Mouse (Mus musculus): Measurements from ENCODE around the gene Il12a.
"Not testable (repeated sequence)": the region's sequence is repeated elsewhere in the genome, so short reads cannot be mapped to it uniquely, and the experiment has no call there.

Il12a gene

GRCm38 (mm10) chr3:68743472-68743732, 53.0 kb downstream of the Il12a start:
- DNase-seq, result no peak

DNA sequence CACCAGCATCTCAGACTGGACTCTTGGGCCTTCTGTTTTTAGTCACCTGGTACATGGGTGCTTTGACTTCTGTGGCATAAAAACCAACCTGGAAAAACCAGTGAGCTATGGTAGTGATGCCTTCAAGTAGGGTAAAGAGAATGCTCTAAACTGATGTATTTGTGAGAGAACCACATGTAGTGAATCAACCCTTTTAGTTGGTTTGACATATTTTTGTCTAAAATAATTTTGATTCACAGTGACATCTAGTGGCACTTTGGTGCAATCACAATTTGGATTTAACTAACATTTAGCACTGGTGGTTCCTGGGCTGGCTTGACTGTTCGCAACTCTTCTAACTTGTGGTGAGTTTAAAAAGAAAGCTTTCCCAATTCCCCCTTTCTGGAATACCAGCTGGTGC, 53.7 kb downstream of the Il12a start:
- DNase-seq, result no peak

GRCm38 (mm10) chr3:68745033-68745432, 54.6 kb downstream of the Il12a start:
- no peak for DNase-seq

DNA sequence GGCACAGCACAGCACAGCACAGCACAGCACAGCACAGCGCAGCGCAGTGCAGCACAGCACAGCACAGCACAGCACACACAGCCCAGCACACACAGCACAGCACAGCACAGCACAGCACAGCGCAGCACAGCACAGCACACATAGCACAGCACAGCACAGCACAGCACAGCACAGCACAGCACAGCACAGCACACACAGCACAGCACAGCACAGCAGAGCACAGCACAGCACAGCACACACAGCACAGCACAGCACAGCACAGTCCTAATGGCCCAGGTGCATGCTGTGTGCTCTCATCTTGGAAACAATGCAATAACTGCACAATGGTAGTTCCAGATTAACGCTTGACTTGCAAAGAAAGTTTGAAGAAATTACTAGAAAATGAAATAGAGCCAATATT, 55.8 kb downstream of the Il12a start:
- DNase-seq, result not testable (repeated sequence)

Data from kidney, postnatal 4 days (tissue).